Mouse (Mus musculus) layer of hippocampus, adult 8-10 months (tissue): ENCODE measurements around the gene Bri3. TPM values are rescaled to one million over a fixed set of nuclear protein-coding genes. Genes with fewer than 3 reads are reported as not detected.

ENCODE experiments used
- DNase-seq, 2 experiments: peaks; one replicate each; pipeline ENCODE4 v3.0.0; 2022; ENCODE audit warnings: low spot score in 2 of 2
- total RNA-seq, 4 experiments: library from RNA; stranded (reverse); gene quantifications; 2 replicates each; pipeline ENCODE4 v1.2.4; 2022

The Bri3 gene
- 10 to 100 TPM; 55.7 to 78.1 (median 67.5) TPM for total RNA-seq

DNA sequence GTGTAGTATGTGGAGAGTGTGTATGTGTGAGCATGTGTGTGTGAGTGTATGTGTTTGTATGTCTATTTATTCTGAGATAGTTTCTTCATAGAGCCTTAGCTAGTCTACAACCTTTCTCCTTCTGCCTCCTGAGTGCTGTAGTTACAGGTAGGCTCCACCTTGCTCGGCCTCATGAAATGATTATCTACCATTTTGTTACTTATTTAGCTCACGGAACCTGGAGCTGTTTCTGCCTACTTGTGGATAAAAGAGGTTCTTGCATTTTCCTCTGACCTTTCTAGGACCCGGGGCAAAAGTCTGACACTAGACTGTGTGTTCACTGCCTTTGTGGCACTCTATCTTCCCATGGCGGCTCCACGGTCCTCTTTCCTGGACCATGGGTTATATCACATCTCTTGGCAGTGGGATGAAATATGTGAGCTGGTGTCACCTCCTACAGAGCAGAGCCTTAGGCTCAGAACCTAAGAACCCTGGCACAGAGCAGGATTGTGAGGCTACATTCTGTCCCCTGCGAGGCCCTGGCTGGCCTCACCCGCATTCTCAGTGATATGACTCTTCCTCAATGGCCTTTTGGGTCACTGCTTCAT lies at the start of gene Bri3:
TSS of gene Bri3 (plus strand) at position 537 of the 587 bp plus-strand sequence.
- no peak for DNase-seq

DNA sequence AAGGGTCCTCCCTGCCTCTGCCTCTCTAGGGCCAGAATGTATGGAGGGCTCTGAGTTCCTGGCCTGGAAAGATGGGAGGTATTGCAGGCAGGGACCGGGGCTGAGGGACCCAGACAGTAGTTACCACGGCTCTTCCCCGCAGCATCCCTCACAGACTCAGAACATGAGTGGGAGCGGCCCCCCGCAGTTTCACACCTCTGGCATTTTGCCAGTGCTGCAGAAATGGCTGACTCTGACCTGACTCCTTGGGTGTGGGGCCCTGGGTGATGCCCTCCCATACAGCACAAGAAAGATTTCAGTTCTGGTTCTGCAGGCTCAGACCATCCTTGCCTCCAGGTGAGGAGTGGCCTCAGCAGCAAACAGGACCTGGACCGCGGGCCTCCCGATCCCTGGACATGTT lies 48.7 kb upstream of the Bri3 start:
- no peak for DNase-seq

DNA sequence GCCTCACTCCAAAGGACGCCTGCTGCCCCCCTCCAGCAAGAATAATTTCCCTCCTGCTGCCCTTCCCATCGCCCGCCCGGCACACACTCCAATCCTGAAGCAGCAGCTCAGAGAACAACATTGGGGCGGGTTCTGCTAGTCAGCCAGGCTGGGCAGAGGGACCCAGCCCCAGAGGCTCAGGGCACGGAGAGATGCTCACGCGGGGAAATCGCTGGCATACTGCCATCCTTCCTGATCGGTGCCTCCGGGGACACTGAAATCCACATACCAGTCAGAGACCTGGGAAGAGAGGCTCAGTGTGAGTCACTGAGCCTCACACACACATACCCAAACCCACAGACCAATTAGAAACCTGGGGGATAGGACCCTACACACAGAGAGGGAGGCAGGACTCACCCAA lies 43.6 kb upstream of the Bri3 start:
- no peak for DNase-seq

DNA sequence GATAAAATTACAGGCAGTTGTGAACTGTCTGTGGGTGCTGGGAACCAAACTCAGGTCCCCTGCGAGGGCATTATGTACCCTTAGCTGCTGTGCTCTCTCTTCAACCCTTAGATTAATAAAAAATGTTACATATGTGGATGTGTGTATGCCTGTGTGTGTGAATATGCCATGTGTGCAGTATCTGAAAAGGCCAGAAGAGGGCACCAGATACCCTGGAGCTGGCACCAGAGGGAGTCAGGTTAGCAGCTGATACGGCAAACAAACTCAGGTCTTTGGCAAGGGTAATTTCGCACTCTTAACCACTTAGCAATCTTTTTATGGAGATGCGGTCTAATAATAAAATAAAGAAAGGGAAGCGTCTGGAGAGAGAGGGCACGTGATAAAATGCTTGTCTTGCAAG lies 41.8 kb upstream of the Bri3 start:
- no peak for DNase-seq

DNA sequence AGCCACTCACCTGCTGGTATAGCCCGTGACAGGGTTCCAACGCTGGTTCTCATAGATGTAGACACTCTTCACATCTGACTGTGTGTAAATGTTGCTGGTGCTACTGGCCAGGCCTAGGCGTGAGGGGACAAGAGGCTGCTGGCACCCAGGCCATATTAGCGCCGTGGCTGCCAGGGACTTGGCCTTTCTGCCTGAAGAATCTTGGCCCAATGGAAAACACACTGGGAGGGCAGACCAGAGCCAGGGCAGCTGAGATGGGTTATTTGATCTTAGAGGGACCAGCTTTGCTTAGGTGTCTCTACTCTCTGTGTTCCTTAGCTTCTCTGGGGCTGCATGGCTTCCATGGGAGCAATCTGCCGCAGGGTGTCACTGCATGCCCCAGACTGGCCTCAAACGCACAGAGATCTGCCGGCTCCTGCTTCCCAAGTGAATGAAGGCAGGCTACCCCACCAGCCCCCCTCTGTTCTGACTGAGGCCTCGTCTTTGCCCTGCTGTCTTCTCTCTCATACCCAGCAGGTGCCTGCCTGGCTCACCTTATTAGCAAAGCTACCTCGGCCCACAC lies 40.8 kb upstream of the Bri3 start:
- no peak for DNase-seq

DNA sequence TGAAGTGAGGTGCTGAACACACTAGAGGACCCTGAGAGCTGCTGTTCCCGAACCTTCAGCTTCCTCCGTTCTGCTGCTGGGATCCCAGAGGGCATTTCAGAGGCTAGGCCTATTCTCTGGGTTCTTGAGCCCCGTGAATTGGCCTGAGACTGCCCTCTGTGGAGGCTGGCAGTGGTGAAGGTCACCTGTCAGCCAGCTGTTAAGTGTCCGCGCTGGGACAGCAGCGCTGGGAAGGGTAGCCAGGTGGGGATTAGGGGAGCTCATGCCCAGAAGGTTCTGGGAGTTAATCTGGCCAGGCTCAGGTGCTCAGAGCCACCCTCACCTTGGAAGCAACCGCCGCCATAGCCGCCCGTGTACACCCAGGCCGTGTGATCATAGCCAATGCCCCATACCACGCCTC lies 39.9 kb upstream of the Bri3 start:
- no peak for DNase-seq

DNA sequence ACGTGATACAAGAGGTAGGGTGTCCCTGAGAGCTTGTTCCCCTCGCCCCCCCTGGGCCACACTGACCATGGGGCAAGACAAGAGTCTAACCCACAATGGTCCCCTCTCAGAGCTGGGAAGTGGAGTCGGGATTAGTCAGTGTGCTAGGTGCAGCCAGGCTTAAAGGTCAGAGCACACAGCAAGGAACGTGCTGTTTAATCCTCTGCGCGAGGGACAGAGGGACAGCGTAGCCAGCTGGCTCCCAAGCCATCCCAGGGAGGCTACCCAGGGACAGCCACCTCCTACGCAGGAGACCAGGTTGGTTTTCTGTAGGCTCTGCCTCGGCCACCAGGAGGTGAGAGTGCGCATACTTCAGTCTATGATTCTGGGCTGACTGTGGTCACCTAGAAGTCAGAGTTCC lies 39.3 kb upstream of the Bri3 start:
- no peak for DNase-seq

DNA sequence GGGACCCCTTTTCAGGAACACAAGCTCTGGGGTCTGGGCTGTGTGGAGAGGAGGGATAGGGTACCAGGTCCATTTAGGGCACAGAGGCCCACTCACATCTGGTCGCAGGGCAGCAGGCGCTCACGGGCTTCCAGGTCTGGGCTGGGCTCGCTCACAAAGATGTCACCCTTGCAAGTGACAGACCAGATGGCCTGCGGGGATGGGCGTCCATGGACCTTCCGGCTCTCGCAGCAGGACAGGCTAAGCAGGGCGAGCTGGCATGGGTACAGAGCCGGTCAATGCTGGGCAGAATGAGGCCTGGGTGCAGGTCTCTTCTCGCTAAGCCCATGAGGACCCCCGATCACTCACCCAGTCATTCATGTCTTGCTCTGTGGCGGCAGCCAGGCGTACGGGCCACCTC lies 38.2 kb upstream of the Bri3 start:
- DNase-seq = no peak

DNA sequence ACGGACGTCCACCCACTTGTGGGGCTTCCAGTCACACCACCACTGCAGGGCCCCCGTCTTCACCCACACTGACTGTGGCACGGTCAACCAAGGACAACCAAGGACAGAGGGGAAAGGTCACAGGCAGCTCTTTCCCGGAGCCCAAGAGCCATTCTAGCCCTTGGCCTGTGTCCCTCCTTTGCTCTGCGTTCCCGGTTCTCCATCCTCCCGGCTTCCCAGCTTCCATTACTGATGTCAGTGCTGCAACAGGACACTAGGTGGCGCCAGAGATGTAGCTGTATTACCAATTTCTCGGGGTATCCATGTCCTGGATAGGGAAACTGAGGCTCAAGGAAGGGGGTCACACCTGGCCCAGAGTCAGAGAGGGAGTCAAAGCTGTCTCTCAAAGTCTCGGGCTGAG lies 36.8 kb upstream of the Bri3 start:
- peak in 1 of 2 experiments; percentile 66 for DNase-seq

DNA sequence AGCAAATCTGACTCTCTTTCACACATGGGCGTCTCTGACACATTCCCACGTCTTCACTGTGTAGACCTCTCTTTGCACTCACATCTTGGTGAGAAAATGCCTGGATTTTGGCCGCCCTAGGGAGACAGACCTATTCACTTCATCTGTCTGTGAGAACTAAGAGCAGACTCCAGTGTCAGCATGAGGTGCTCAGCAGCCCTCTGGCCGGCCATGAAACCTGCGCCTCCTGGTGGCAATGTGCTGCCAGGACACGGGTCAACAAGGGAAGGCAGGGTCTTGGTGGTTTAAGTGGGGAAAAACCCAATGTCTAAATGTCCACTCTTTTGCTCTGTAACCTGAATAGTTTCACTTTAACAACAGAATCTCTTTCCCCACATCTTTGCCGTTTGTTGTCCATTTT lies 29.8 kb upstream of the Bri3 start:
- no peak for DNase-seq

DNA sequence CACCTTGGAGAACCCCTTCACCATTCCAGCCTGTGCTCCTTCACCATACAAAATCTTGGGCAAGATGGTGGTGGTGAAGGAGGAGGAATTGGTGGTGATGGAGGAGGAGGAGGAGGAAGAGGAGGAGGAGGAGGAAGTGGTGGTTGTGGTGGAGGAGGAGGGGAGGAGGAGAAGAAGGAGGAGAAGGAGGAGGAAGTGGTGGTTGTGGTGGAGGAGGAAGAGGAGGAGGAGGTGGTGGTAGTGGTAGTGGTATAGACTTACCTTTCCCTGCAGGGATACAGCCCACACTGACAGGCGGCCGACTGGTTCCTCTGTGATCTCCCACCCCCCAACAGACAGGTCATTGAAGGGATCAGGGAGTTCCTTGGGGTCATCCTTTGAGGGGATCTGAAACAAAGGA lies 28.2 kb upstream of the Bri3 start:
- no peak for DNase-seq

DNA sequence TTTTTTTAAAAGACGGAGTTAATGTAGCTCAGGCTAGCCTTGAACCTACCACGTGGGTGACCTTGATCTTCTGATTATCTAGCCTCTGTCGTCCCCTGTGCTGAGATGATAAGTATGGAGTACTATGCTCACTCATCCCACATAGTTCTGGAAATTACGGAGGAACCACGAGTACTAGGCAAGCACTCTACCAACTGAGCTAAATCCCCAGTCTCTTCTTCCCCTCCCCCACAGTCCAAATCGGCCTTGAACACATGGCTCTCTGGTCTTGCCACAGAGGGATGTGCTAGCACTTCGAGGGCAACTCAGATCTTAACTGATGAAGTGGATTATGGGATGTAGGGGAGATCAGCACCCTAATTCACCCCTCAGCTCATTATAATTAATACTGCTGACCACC lies 26.2 kb upstream of the Bri3 start:
- no peak for DNase-seq

DNA sequence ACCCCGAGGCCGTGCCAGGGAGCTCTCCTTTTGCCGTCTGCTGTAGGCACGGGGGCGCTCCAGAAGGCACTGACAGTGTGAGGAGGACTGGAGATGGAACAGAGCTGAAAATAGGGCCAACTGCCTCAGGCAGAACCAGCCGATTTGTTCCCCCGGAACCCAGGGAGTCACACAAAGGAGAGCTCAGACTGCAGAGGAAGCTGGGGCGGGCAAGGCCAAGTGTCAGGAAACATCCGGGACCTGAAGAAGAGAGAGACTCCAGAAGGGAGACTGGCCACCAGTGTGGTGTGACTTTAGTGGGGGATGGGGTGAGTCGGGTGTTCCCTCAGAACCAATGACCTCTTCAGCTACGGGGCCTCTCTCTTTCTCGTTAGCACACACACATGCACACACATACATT lies 24.9 kb upstream of the Bri3 start:
- DNase-seq = no peak

DNA sequence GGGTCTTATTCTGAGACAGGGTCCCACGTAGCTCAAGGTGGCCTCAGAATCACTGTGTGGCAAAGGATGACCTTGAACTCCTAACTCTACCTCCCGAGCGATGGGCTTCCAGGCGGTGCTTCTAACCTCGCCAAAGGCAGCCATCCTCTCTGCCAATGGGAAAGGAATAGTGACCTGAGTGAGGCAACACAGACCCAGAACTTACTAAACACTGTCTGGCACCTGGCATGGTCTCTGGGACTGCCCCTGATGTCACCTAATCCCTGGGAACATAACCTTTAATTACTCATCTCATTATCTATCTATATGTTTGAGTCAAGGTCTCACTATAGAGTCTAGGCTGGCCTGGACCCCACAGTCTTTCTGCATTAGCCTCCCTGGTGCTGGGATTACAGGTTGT lies 24.3 kb upstream of the Bri3 start:
- no peak for DNase-seq

DNA sequence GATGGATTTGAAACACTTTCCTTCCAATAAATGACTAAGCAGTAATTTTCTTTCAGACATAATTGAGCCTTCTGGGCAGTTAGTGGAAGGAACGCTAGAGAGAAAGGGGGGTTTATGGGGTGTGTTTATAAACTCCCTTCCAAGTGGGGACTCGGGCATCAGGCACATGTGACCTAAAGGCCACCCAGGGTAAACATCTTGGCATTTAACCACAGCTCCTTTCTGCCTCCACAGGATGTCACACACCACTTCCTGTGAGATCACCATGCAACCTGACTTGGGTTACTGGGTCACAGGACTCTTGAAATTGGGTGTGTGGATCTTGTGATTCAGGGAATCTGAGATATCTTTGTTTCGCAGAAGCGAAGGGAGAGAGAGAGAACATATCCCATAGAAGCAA lies 22.9 kb upstream of the Bri3 start:
- no peak for DNase-seq

DNA sequence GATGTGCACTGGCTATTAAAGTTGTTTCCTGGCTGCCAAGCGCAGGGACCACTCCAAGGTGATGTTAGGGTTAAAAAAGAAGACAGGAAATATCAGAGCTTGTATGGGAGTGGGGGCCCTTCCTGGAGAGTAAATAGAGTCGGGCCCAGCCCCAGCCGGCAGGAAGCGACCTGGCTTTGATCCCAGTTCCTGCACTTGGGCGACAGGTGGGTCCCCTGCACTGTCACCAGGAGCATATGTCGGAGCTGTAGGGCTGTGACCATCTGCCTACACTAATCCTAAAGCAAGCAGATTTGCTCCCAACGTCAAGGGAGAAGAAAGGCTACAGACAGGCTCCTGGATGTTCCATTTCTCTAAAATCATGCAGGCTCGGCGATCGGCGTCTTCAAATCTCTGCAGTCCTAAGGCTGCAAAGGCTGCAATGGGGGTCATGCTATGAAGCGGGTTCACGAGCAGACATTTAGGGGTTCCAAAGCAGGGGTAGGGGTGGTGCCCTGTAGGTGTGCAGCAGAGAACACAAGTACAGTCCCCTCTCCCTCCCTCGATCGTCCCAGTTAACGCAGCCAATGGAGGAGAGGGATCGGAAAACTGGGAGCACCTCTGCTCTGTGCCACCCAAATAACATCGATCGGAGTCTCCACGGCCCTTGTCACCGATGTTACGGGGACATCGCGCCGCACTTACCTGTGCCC lies 21.3 kb upstream of the Bri3 start:
- no peak for DNase-seq

DNA sequence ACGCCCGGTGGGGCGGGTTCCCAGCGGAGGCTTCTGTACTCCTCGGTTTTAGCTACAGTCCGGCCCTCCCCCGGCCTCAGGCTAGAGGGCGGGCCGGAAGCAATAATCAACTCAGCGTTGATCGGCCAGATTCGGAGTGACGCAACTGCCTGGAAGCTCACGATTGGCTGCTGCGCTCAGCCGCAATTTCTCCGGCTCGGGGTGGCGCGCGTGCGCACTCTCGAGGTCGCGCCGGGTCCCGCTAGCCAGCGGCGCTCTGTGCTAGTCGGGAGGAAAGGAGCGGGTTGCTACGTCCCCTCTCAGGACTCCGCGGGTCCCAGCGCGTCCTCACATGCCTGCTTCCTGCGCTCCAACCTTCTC lies 20.8 kb upstream of the Bri3 start, which contains the start of gene Tecpr1:
TSS of gene Tecpr1 (minus strand) at position 113 of the 360 bp plus-strand sequence.
- peak; percentile 93 to 94 for DNase-seq

DNA sequence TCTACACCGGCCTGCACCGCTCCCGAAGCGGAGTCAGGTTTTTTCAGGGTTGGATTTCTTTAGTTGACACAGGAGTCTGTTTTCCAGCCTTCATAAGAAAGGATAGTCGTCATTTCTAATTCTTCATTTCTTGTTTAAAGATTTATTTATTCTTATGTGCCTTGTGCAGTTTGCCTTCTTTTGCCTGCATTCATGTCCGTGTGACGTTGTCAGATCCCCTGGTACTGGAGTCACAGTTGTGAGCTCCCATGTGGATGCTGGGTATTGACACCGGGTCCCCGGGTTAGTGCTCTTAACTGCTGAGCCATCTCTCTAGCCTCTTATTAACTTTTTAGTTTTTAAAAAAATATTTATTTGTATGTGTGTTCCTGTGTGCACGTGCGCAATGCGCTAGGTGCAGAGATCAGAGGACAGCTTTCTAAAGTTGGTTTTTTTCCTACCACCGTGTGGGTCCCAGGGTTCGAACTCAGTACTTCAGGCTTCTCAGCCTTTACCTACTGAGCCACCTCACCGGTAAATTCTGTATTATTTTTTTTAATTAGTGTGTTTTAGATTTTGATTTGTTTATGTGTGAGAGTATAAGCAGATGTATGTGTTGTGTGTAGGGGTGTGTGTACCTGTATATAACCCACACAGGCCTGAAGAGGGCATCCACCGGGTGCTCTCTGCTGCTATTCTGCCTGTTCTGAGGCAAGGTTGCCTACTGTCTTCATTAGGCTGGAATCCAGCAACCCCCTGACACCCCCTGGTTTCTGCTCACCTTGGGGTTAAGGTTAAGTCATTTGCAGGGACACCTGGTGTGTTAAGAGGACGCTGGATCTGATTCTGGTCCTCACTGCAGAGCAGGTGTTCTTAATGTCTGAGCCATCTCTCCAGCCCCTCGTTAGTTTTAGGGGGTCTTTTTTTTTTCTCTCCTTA lies 20.1 kb upstream of the Bri3 start:
- no peak for DNase-seq

DNA sequence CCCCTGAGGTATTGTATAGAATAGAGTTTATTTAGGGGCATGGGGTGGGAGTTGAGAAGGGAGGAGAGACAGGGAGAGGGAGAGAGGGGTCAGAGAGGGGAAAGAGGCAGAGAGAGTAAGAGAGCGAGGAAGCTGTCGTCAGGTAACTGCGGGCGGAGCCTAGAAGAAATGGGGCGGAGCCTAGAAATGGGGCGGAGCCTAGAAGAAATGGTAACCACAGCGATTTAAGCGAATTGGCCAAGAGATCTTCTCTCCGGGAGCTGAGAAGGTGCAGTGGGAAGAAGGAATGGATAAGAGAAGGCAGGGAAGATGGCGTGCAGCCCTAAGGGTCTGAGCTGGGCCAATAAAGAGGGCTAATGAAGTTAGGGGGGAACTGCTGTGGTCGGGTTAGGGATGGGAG lies 18.0 kb upstream of the Bri3 start:
- no peak for DNase-seq

DNA sequence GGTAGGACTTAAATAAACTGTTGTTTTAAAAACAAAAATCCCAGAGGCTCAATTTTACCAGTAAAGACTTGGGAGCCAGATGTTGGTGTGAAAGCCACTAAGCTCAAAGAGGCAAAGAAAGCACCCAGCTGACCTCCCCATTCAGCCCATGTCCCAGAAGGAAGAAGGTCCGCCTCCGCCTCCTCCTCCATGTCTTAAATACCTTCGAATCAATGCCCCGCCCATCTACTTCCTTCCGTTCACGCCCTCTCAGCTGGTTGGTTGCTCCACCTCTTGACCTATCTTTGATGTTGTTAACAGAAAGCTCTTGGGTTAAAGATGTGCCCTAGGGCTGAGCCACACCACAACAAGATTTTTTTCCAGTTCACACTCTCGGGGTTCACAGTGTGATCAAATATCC lies 14.0 kb upstream of the Bri3 start:
- DNase-seq = no peak

DNA sequence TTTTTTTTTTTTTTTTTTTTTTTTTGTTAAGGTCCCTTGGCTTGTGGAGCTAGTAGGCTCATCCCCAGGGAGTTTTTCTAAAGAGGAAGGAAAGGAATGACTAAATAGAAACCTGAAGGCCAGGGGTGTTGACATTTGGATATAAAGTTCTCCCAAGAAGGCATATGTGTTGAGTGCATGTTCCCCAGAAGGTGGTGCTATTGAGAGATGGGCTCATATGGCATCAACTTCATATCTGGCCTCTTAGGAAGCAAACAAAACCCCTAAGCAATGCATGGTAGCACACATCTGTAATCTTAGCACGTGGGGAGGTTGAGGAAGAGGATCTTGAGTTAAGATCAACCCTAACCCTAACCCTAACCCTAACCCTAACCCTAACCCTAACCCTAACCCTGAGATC lies 12.8 kb upstream of the Bri3 start:
- DNase-seq = no peak

DNA sequence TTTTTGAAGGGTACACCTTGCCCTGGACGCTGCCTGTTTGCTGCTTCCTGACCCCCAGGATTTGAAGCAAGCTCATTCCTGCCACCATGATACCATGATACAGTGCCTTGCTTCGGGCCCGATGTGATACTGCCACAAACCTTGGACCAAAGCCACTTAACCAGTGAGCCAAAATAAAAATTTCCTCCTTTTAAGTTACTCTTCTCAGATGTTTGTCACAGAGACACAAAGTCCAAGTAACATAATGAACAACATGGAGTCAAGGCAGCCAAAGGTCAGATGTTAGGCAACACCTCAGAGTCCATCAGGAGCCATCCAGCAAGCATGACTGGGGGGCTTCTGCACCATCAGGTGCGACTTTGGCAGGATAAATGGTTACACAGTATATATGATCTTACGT lies 11.7 kb upstream of the Bri3 start:
- no peak for DNase-seq
